Mouse (Mus musculus) G1E (cell line): ENCODE results near the gene Gm10392. TPM values are rescaled to one million over a fixed set of nuclear protein-coding genes. Genes with fewer than 3 reads are reported as not detected.

ENCODE experiments used
- ATAC-seq: 2 replicates; pipeline ENCODE4 v1.8.0; 2016; ENCODE audit warnings: mild to moderate bottlenecking; ENCODE audit not compliant: insufficient number of reproducible peaks, poor library complexity, low FRiP score, severe bottlenecking; ENCODE audit errors: extremely low read depth
- DNase-seq: peaks from one replicate; pipeline ENCODE4 v3.0.0; 2012; ENCODE audit warnings: low spot score
- H3K27me3 ChIP-seq: 2 replicates; pipeline ENCODE4 v1.6.1; 2012; ENCODE audit warnings: mild to moderate bottlenecking, low read length, inconsistent platforms; ENCODE audit not compliant: insufficient read depth
- H3K36me3 ChIP-seq: replicated peaks from 2 replicates; pipeline ENCODE3; 2012; ENCODE audit warnings: mild to moderate bottlenecking, inconsistent platforms
- H3K4me1 ChIP-seq: 2 replicates; pipeline ENCODE4 v1.6.1; 2012; ENCODE audit warnings: low read depth, low read length, inconsistent platforms, mixed read lengths; ENCODE audit not compliant: insufficient read depth
- H3K4me3 ChIP-seq: 2 replicates; pipeline ENCODE4 v1.5.1; 2012; ENCODE audit warnings: low read depth, mild to moderate bottlenecking, inconsistent platforms, low read length, moderate library complexity, mixed read lengths
- H3K9me3 ChIP-seq: replicated peaks from 2 replicates; pipeline ENCODE4 v1.6.1; 2012; ENCODE audit warnings: inconsistent platforms
- CTCF ChIP-seq: IDR thresholded peaks from 2 replicates; pipeline ENCODE4 v1.5.1; 2012; ENCODE audit warnings: low read depth, low read length, inconsistent platforms, mixed read lengths
- GATA1 ChIP-seq: IDR thresholded peaks from 2 replicates; pipeline ENCODE4 v1.6.1; 2012; ENCODE audit warnings: borderline replicate concordance, low read length, inconsistent platforms, mixed read lengths
- GATA2 ChIP-seq: IDR thresholded peaks from 2 replicates; pipeline ENCODE4 v1.6.1; 2012; ENCODE audit warnings: low read depth, low read length, inconsistent platforms, borderline replicate concordance
- POLR2AphosphoS5 ChIP-seq: IDR thresholded peaks from 2 replicates; pipeline ENCODE4 v1.6.1; 2012; ENCODE audit warnings: low read depth, low read length, inconsistent platforms; ENCODE audit not compliant: insufficient replicate concordance
- TAL1 ChIP-seq: conservative IDR thresholded peaks from 2 replicates; pipeline ENCODE4 v1.6.1; 2012; ENCODE audit warnings: low read depth, low read length, inconsistent platforms, mixed read lengths
- polyA plus RNA-seq: library from polyadenylated mRNA; stranded (reverse); fragments of >175 nt; gene quantifications from 2 replicates; pipeline ENCODE4 v1.2.3, GENCODE M21; 2012
- total RNA-seq, 2 experiments: library from RNA; stranded (forward) in 1 of 2; stranded (reverse) in 1 of 2; fragments of 200-1000 nt in 1 of 2; fragments of >200 nt in 1 of 2; fragmentation: Nextera tagmentation in 1 of 2; gene quantifications; 2 replicates each; pipeline ENCODE4 v1.2.3; 2014 to 2017

Gene Gm10392
- total and polyA plus RNA-seq, 3 experiments = 0.38 TPM; not detected in 2

GRCm38 (mm10) chr11:77493512-77494343 lies 25.3 kb downstream of the Gm10392 start, which contains the start of gene Git1:
Git1 (plus strand) TSS chr11:77493562.
- 0 out of 2 replicates have a peak, but pooled peaks cover 5% of the 10 kb centered on the region for H3K9me3 ChIP-seq
- peaks cover 32% of the 10 kb centered on the region for H3K36me3 ChIP-seq
- TF ChIP-seq GATA1 (no peak), TAL1 (no peak), CTCF (no peak), GATA2 (no peak), POLR2AphosphoS5 (no peak)
- peak within 1 kb of the TSS; percentile 94 for H3K4me3 ChIP-seq
- H3K4me1 ChIP-seq = peaks cover 81% of the 10 kb centered on the region
- peak; percentile 45 for DNase-seq
- ATAC-seq = no peak
- peaks cover 20% of the 10 kb centered on the region for H3K27me3 ChIP-seq

GRCm38 (mm10) chr11:77492911-77493332 lies 26.1 kb downstream of the Gm10392 start:
- peaks cover 76% of the 10 kb centered on the region for H3K4me1 ChIP-seq

GRCm38 (mm10) chr11:77492311-77492871 lies 26.6 kb downstream of the Gm10392 start:
- DNase-seq = peak; percentile 41
- Histone ChIP-seq H3K4me1 (peaks cover 71% of the 10 kb centered on the region), H3K36me3 (peaks cover 21% of the 10 kb centered on the region)

More at GRCm38 (mm10) chr11:77492911-77493332, 26.1 kb downstream of the Gm10392 start:
- TF ChIP-seq CTCF (no peak), POLR2AphosphoS5 (no peak), GATA2 (no peak), GATA1 (no peak), TAL1 (no peak)
- DNase-seq (peak; percentile 97), ATAC-seq (peak; percentile 50; the same call in 1 of the 2 replicates)
- peaks cover 24% of the 10 kb centered on the region for H3K36me3 ChIP-seq
- peaks cover 28% of the 10 kb centered on the region for H3K27me3 ChIP-seq
- H3K9me3 ChIP-seq = 0 out of 2 replicates have a peak, but pooled peaks cover 5% of the 10 kb centered on the region
- peak overlapping the region; percentile 94 for H3K4me3 ChIP-seq

GRCm38 (mm10) chr11:77491502-77492291 lies 27.3 kb downstream of the Gm10392 start:
- TF ChIP-seq GATA2 = no peak
- ATAC-seq (no peak), DNase-seq (peak; percentile 63)
- Histone ChIP-seq H3K4me1 (peaks cover 64% of the 10 kb centered on the region), H3K4me3 (peak overlapping the region; percentile 94), H3K36me3 (peaks cover 14% of the 10 kb centered on the region), H3K27me3 (peaks cover 40% of the 10 kb centered on the region), H3K9me3 (0 out of 2 replicates have a peak, but pooled peaks cover 5% of the 10 kb centered on the region)

More at GRCm38 (mm10) chr11:77492311-77492871, 26.6 kb downstream of the Gm10392 start:
- peak overlapping the region; percentile 94 for H3K4me3 ChIP-seq
- no peak for TF ChIP-seq TAL1
- no peak for TF ChIP-seq CTCF
- no peak for TF ChIP-seq GATA2
- no peak for TF ChIP-seq GATA1
- no peak for TF ChIP-seq POLR2AphosphoS5
- ATAC-seq = no peak
- peaks cover 34% of the 10 kb centered on the region for H3K27me3 ChIP-seq
- 0 out of 2 replicates have a peak, but pooled peaks cover 5% of the 10 kb centered on the region for H3K9me3 ChIP-seq

GRCm38 (mm10) chr11:77491123-77491501 lies 27.9 kb downstream of the Gm10392 start:
- H3K4me1 ChIP-seq = peaks cover 61% of the 10 kb centered on the region
- peaks cover 11% of the 10 kb centered on the region for H3K36me3 ChIP-seq
- H3K9me3 ChIP-seq = 0 out of 2 replicates have a peak, but pooled peaks cover 5% of the 10 kb centered on the region
- TF ChIP-seq GATA1 (no peak), POLR2AphosphoS5 (no peak), TAL1 (no peak), CTCF (peak; percentile 82)
- peak; percentile 85 for DNase-seq
- peaks cover 46% of the 10 kb centered on the region for H3K27me3 ChIP-seq
- H3K4me3 ChIP-seq = peak overlapping the region; percentile 94; the same call in 1 of the 2 replicates
- ATAC-seq = peak; percentile 55

- DNase-seq = no peak
- no peak overlapping the region for H3K4me3 ChIP-seq
- H3K27me3 ChIP-seq = peaks cover 53% of the 10 kb centered on the region
- ATAC-seq = no peak
- H3K36me3 ChIP-seq = peaks cover 7% of the 10 kb centered on the region
- H3K4me1 ChIP-seq = peaks cover 55% of the 10 kb centered on the region
- no peak for TF ChIP-seq GATA2
- no peak for TF ChIP-seq POLR2AphosphoS5
- no peak for TF ChIP-seq TAL1
- TF ChIP-seq CTCF = no peak
- TF ChIP-seq GATA1 = no peak
- 0 out of 2 replicates have a peak, but pooled peaks cover 5% of the 10 kb centered on the region for H3K9me3 ChIP-seq
Measured at GRCm38 (mm10) chr11:77490451-77490850, 28.5 kb downstream of the Gm10392 start.
